Mouse (Mus musculus) ES-E14 (cell line): ENCODE measurements around the gene Plekhm2. TPM values are rescaled to one million over a fixed set of nuclear protein-coding genes. Genes with fewer than 3 reads are reported as not detected.

Experiments used
- DNase-seq: peaks from one replicate; pipeline ENCODE4 v3.0.0-alpha.2; 2013; ENCODE audit warnings: low read depth, low spot score
- H3K27ac ChIP-seq: 2 replicates; pipeline ENCODE4 v1.5.1; 2012; ENCODE audit warnings: low read depth, mild to moderate bottlenecking, low read length, moderate library complexity, mixed read lengths; ENCODE audit not compliant: poor library complexity, insufficient read depth, severe bottlenecking
- H3K36me3 ChIP-seq: 2 replicates; pipeline ENCODE4 v1.6.1; 2012; ENCODE audit warnings: mild to moderate bottlenecking, low read length, moderate library complexity, mixed read lengths; ENCODE audit not compliant: control insufficient read depth, poor library complexity, insufficient read depth, severe bottlenecking
- H3K4me1 ChIP-seq, 2 experiments: fragments of 150-350 bp in 1 of 2; sonication (generic) in 1 of 2; 2 replicates each; pipeline ENCODE4 v1.6.1; 2012; ENCODE audit warnings: low read length in 2 of 2, mild to moderate bottlenecking in 1 of 2, mixed read lengths in 1 of 2; ENCODE audit not compliant: control insufficient read depth in 2 of 2, insufficient read depth in 2 of 2, poor library complexity in 1 of 2
- H3K4me3 ChIP-seq, 2 experiments: fragments of 150-350 bp in 1 of 2; sonication (generic) in 1 of 2; 2 replicates each; pipeline ENCODE4 v1.5.1; 2012; ENCODE audit warnings: low read length in 2 of 2, low read depth in 1 of 2, mild to moderate bottlenecking in 1 of 2, mixed read lengths in 1 of 2; ENCODE audit not compliant: insufficient read depth in 1 of 2, poor library complexity in 1 of 2, severe bottlenecking in 1 of 2
- H3K9ac ChIP-seq: 2 replicates; pipeline ENCODE4 v1.6.1; 2012; ENCODE audit warnings: low read depth, mild to moderate bottlenecking, low read length, mixed read lengths; ENCODE audit not compliant: poor library complexity, insufficient read depth, severe bottlenecking
- H3K9me3 ChIP-seq: fragments of 150-350 bp; sonication (generic); 2 replicates; pipeline ENCODE4 v1.6.1; 2012; ENCODE audit warnings: low read depth, mild to moderate bottlenecking, low read length; ENCODE audit not compliant: control insufficient read depth, insufficient read depth
- CHD2 ChIP-seq: IDR thresholded peaks from 2 replicates; pipeline ENCODE4 v1.6.1; 2014; ENCODE audit warnings: mild to moderate bottlenecking, low read depth, low read length, inconsistent platforms
- HCFC1 ChIP-seq: IDR thresholded peaks from 2 replicates; pipeline ENCODE4 v1.6.1; 2012; ENCODE audit warnings: low read length, inconsistent platforms, borderline replicate concordance; ENCODE audit not compliant: insufficient read depth
- MAFK ChIP-seq: IDR thresholded peaks from 2 replicates; pipeline ENCODE4 v1.6.1; 2014; ENCODE audit warnings: mild to moderate bottlenecking, low read depth, low read length, inconsistent platforms; ENCODE audit not compliant: insufficient read depth
- ZC3H11A ChIP-seq: IDR thresholded peaks from 2 replicates; pipeline ENCODE4 v1.6.1; 2012; ENCODE audit warnings: low read depth, mild to moderate bottlenecking, inconsistent platforms, low read length, borderline replicate concordance
- ZNF384 ChIP-seq: IDR thresholded peaks from 2 replicates; pipeline ENCODE4 v1.6.1; 2012; ENCODE audit warnings: low read depth, low read length, inconsistent platforms
- in situ Hi-C, 2 experiments: fragments of 600-800 bp; cut with MboI; formaldehyde crosslinking; loops; one replicate each; pipeline ENCODE4 v1.15.1; 2025; ENCODE audit warnings: low sequenced_read_pairs in 2 of 2, inconsistent platforms in 1 of 2; ENCODE audit not compliant: unreplicated experiment in 2 of 2
- total RNA-seq: library from RNA; depleted of rRNA; stranded (reverse); fragments of 300-350 nt; gene quantifications from 2 replicates; pipeline ENCODE4 v1.2.3, GENCODE M21; 2012

Gene Plekhm2
- total RNA-seq, 1 experiment, result 6.2 TPM

GRCm38 (mm10) chr4:141603921-141604320, 60.8 kb downstream of the Plekhm2 start:
- in situ Hi-C loops, result no loop called here
- H3K4me1 ChIP-seq, result peaks cover 9 to 26% of the 10 kb centered on the region in 2 experiments; a peak in 3 of 4 replicates
- DNase-seq, result no peak
- no peak overlapping the region for H3K4me3 ChIP-seq
- H3K9ac ChIP-seq, result no peak overlapping the region
- TF ChIP-seq ZNF384, result no peak
- TF ChIP-seq HCFC1, result no peak
- TF ChIP-seq MAFK, result no peak
- no peak for TF ChIP-seq ZC3H11A
- TF ChIP-seq CHD2, result no peak
- H3K36me3 ChIP-seq, result no peaks in the 10 kb centered on the region
- no peaks in the 10 kb centered on the region for H3K9me3 ChIP-seq
- H3K27ac ChIP-seq, result no peak overlapping the region

DNA sequence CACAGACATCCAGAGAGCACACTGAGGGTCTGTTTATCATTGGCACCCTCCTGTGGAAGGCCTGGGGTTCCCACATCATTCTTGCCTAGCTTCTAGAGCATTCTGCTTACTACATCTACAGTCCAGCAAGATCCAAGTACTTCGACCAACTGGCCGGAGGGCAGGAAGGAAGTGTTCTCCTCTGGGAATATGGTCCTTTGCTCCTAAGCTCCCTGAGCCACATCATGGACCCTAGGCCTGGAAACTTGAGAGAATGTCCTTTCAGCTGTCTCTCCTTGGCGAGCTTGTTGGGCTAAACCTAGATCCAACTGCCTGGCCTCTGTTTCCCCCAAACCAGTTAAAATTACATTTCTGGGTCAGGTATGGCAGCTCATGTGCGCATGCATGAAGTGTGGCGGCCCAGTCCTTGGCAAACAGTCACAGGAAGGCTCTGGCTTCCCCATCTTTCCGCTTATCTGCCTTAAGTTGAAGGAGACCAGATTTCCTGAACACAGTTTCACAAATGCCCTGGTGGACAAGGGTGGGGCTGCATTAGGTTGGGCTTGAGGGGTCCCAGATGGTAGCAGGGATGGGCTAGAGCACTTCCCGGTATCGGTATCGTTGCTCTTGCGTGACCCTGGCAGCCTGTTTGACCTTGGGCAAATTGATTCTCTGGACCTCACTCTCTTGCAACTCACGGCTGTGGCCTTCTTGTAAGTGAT, 62.0 kb downstream of the Plekhm2 start:
- Histone ChIP-seq H3K36me3 (no peaks in the 10 kb centered on the region), H3K4me1 (peaks cover 9 to 26% of the 10 kb centered on the region in 2 experiments; a peak in 3 of 4 replicates), H3K9me3 (no peaks in the 10 kb centered on the region), H3K4me3 (no peak overlapping the region), H3K27ac (no peak overlapping the region), H3K9ac (no peak overlapping the region)
- no peak for TF ChIP-seq CHD2
- no peak for TF ChIP-seq ZNF384
- no peak for TF ChIP-seq ZC3H11A
- TF ChIP-seq MAFK, result no peak
- TF ChIP-seq HCFC1, result no peak
- no peak for DNase-seq
- in situ Hi-C loops, result no loop called here

- in situ Hi-C loops, result no loop called here
- DNase-seq, result no peak
- Histone ChIP-seq H3K9me3 (no peaks in the 10 kb centered on the region), H3K4me1 (peaks cover 9 to 31% of the 10 kb centered on the region in 2 experiments; a peak in 3 of 4 replicates), H3K9ac (no peak overlapping the region), H3K36me3 (no peaks in the 10 kb centered on the region), H3K4me3 (0 out of 4 replicates have a peak overlapping the region, but pooled peaks of 1 of the 2 experiments have one; percentile 1), H3K27ac (no peak overlapping the region)
- TF ChIP-seq CHD2, result no peak
- no peak for TF ChIP-seq ZNF384
- no peak for TF ChIP-seq HCFC1
- TF ChIP-seq MAFK, result no peak
- TF ChIP-seq ZC3H11A, result no peak
Observed at GRCm38 (mm10) chr4:141601148-141601862, 63.4 kb downstream of the Plekhm2 start.

DNA sequence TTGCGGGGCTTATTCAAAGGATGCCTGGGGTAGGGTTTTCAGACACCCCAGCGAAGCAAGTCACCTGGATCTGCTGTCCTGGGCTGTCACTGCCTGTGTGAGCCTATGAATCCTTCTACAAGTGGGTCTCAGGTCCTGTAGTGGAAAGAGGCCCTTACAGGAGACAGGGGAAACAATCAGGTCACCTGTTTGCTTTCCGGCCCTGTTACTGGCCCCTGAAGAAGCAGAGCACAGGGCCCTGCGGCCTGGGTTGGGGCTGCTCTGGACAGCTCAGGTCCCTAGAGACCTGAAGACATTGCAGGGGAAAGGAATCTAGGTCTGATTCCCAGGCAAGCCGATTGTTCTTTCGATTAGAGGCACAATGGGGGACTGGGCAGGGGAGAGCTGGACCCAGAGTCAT, 64.3 kb downstream of the Plekhm2 start:
- no peaks in the 10 kb centered on the region for H3K9me3 ChIP-seq
- no peak for DNase-seq
- H3K4me3 ChIP-seq, result peak overlapping the region; percentile 75 to 88
- H3K4me1 ChIP-seq, result peaks cover 9 to 34% of the 10 kb centered on the region in 2 experiments; a peak in 3 of 4 replicates
- H3K9ac ChIP-seq, result peak overlapping the region; percentile 8; the same call in 1 of the 2 replicates
- H3K27ac ChIP-seq, result peak overlapping the region; percentile 22; the same call in 1 of the 2 replicates
- no peak for TF ChIP-seq ZC3H11A
- no peak for TF ChIP-seq HCFC1
- TF ChIP-seq CHD2, result no peak
- no peak for TF ChIP-seq MAFK
- no peak for TF ChIP-seq ZNF384
- H3K36me3 ChIP-seq, result peaks cover 4% of the 10 kb centered on the region; the same call in 1 of the 2 replicates
- in situ Hi-C loops, result no loop called here
